Mouse (Mus musculus) layer of hippocampus, adult 2 months (tissue): ENCODE data around the gene Cavin4. TPM values are rescaled to one million over a fixed set of nuclear protein-coding genes. Genes with fewer than 3 reads are reported as not detected.

Experiments
- DNase-seq, 2 experiments: peaks; one replicate each; pipeline ENCODE4 v3.0.0; 2022; ENCODE audit warnings: low spot score in 2 of 2
- H3K27ac ChIP-seq: fragments of 200-600 bp; 2 replicates; pipeline ENCODE4 v1.8.1; 2022
- H3K4me3 ChIP-seq: fragments of 200-600 bp; 2 replicates; pipeline ENCODE4 v1.8.1; 2022; ENCODE audit warnings: mild to moderate bottlenecking
- CTCF ChIP-seq: fragments of 200-600 bp; conservative IDR thresholded peaks from 2 replicates; pipeline ENCODE4 v1.8.1; 2022; ENCODE audit warnings: antibody characterized with exemption, mild to moderate bottlenecking, moderate library complexity
- total RNA-seq, 2 experiments: library from RNA; stranded (reverse); gene quantifications; 2 replicates each; pipeline ENCODE4 v1.2.3; 2021

Gene Cavin4
- total RNA-seq, 2 experiments from 2014 or later, result 2.1 TPM

- Histone ChIP-seq H3K4me3 (no peak overlapping the region), H3K27ac (no peak overlapping the region)
- TF ChIP-seq CTCF, result no peak
- DNase-seq, result peak; percentile 15 to 41
Observed at GRCm38 (mm10) chr4:48715865-48716650, 52.7 kb downstream of the Cavin4 start.

DNA sequence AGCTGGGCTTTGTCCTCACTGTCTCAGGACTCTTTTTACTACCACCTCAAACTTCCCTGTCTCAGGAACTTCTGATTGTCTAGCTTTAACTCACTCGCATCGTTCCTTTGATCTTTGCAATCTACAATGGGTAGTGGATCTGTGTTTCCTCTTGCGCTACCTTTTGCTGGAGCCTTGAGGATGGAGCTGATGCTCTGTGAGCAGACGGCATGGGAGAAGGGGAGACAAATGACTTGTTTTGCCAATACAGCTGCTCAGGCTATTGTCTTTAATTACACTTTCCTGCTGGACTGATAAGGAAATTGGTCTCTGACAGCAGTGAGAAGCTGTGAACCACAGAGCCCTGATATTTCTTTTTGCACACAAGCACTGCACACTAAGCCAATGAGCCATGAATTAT lies 53.5 kb downstream of the Cavin4 start:
- H3K27ac ChIP-seq, result no peak overlapping the region
- no peak overlapping the region for H3K4me3 ChIP-seq
- TF ChIP-seq CTCF, result no peak
- no peak for DNase-seq

Other genes with a start within 250 kb of the Cavin4 start
- 10 to 100 TPM; 28.8 to 30.3 TPM for gene Tex10, start 190.1 kb upstream of the Cavin4 start, total RNA-seq
- gene Msantd3, start 123.6 kb upstream of the Cavin4 start, total RNA-seq, result 10 to 100 TPM; 20.0 to 22.9 TPM
- 100 to 1,000 TPM; 122 to 130 TPM for gene Tmeff1, start 78.3 kb upstream of the Cavin4 start, total RNA-seq